Mouse (Mus musculus) liver, embryonic 12.5 days (tissue): ENCODE measurements at regions not wholly inside any gene's neighbourhood (a gene's known extent, or its start where the extent isn't known, plus 50 kb on each side); places are given as distances from the start of the nearest gene placed in this dataset.

Source experiments
- ATAC-seq: fragments of 200-750 bp; cut with Nextera tagmentation; 2 replicates; pipeline ENCODE4 v1.8.0; 2017; ENCODE audit warnings: moderate number of reproducible peaks, mild to moderate bottlenecking, moderate library complexity
- H3K27ac ChIP-seq: fragments of 300-500 bp; sonication (generic); 2 replicates; pipeline ENCODE4 v1.5.1; 2016; ENCODE audit warnings: mild to moderate bottlenecking
- H3K27me3 ChIP-seq: fragments of 300-500 bp; sonication (generic); replicated peaks from 2 replicates; pipeline ENCODE4 v1.6.1; 2016; ENCODE audit warnings: mild to moderate bottlenecking, moderate library complexity
- H3K36me3 ChIP-seq: fragments of 300-500 bp; sonication (generic); 2 replicates; pipeline ENCODE4 v1.6.1; 2016; ENCODE audit warnings: mild to moderate bottlenecking, moderate library complexity
- H3K4me1 ChIP-seq: fragments of 300-500 bp; sonication (generic); 2 replicates; pipeline ENCODE4 v1.6.1; 2016
- H3K4me2 ChIP-seq: fragments of 300-500 bp; sonication (generic); 2 replicates; pipeline ENCODE4 v1.6.1; 2016; ENCODE audit warnings: mild to moderate bottlenecking, moderate library complexity
- H3K4me3 ChIP-seq: fragments of 300-500 bp; sonication (generic); 2 replicates; pipeline ENCODE4 v1.5.1; 2016; ENCODE audit warnings: mild to moderate bottlenecking, moderate library complexity
- H3K9ac ChIP-seq: fragments of 300-500 bp; sonication (generic); 2 replicates; pipeline ENCODE4 v1.6.1; 2016; ENCODE audit warnings: mild to moderate bottlenecking, moderate library complexity
- H3K9me3 ChIP-seq: fragments of 300-500 bp; sonication (generic); replicated peaks from 2 replicates; pipeline ENCODE4 v1.6.1; 2016; ENCODE audit warnings: mild to moderate bottlenecking, moderate library complexity
- WGBS: fragments of 180-500 bp; shearing (Covaris S2); methylation state at CpG from one replicate; pipeline ENCODE4 v1.1.7; 2016; ENCODE audit not compliant: insufficient replicate concordance; 5-methylcytosine and 5-hydroxymethylcytosine counted together

DNA sequence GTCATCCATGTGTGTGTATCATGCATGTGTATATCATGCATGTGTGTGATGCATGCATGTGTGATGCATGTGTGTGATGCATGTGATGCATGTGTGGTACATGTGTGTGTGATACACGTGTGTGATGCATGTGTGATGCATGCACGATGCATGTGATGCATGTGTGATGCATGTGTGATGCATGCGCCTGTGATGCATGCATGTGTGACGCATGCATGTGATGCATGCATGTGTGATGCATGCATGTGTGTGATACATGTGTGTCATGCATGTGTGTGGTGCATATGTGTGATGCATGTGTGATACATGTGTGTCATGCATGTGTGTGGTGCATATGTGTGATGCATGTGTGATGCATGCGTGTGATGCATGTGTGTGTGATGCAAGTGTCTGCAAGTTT lies 108.1 kb upstream of the Zfp217 start:
- H3K4me2 ChIP-seq = no peak overlapping the region
- H3K36me3 ChIP-seq = no peaks in the 10 kb centered on the region
- WGBS = 79% methylated on average over 5 of the region's 5 CpGs
- no peak overlapping the region for H3K27ac ChIP-seq
- no peak overlapping the region for H3K4me3 ChIP-seq
- peaks cover 19% of the 10 kb centered on the region for H3K4me1 ChIP-seq
- no peaks in the 10 kb centered on the region for H3K27me3 ChIP-seq
- ATAC-seq = no peak
- no peaks in the 10 kb centered on the region for H3K9me3 ChIP-seq
- no peak overlapping the region for H3K9ac ChIP-seq

DNA sequence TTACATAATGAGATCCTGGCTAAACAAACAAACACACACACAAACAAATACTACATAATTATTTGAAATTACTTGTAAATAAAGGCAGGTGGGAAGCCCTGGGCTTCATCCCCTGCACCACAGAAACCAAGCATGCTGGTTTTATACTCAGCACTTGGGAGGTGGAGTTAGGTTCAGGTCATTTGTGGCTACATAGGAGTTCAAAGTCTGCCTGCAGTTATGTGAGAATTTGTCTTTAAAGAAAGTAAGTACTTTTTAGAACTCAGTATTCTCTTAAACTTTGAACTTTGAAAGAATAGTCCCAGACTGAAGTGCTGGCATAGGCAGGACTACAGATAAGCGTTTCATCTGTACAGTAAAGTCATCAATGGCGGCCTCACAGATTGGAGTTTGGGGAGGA lies 107.6 kb upstream of the Zfp217 start:
- Histone ChIP-seq H3K4me1 (peaks cover 19% of the 10 kb centered on the region), H3K4me3 (no peak overlapping the region), H3K27ac (no peak overlapping the region), H3K36me3 (no peaks in the 10 kb centered on the region), H3K27me3 (no peaks in the 10 kb centered on the region), H3K9ac (no peak overlapping the region), H3K9me3 (no peaks in the 10 kb centered on the region), H3K4me2 (no peak overlapping the region)
- 85% methylated on average over 2 of the region's 2 CpGs for WGBS
- no peak for ATAC-seq

DNA sequence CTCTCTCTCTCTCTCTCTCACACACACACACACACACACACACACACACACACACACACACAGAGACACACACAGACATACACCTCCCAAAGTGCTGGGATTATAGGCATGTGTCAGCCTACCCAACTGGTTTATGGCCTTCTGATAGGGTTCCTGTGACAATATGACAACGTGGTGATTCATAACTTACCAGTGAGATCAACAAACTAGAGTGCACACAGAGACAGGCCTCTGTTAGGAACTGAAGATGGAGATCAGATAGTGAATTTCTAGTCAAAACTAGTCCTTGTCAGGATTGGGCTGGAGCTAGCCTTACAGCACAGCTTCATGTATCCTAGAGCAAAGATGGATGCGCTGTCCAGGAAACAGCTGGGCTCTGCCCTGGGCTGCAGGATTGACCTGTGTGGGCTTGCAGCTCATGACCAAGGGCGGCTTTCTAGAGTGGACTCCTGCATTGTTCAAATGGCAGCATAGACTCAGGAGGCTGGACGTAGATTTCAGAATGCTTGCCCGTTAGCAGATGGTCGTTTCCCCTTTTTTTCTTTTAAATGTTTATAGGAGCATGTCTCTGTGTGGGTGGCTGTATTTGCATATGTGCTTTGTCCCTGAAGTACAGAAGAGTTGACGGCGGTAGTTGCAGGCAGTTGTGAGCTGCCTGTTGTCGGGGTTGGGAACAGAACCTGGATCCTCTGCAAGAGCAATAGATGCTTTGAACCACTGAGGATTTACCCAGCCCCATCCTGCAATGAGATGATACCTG lies 106.0 kb upstream of the Zfp217 start:
- ATAC-seq = no peak
- Histone ChIP-seq H3K4me1 (peaks cover 19% of the 10 kb centered on the region), H3K27ac (no peak overlapping the region), H3K9ac (no peak overlapping the region), H3K4me3 (no peak overlapping the region), H3K9me3 (no peaks in the 10 kb centered on the region), H3K27me3 (no peaks in the 10 kb centered on the region), H3K36me3 (no peaks in the 10 kb centered on the region), H3K4me2 (no peak overlapping the region)
- 65% methylated on average over 9 of the region's 9 CpGs for WGBS

DNA sequence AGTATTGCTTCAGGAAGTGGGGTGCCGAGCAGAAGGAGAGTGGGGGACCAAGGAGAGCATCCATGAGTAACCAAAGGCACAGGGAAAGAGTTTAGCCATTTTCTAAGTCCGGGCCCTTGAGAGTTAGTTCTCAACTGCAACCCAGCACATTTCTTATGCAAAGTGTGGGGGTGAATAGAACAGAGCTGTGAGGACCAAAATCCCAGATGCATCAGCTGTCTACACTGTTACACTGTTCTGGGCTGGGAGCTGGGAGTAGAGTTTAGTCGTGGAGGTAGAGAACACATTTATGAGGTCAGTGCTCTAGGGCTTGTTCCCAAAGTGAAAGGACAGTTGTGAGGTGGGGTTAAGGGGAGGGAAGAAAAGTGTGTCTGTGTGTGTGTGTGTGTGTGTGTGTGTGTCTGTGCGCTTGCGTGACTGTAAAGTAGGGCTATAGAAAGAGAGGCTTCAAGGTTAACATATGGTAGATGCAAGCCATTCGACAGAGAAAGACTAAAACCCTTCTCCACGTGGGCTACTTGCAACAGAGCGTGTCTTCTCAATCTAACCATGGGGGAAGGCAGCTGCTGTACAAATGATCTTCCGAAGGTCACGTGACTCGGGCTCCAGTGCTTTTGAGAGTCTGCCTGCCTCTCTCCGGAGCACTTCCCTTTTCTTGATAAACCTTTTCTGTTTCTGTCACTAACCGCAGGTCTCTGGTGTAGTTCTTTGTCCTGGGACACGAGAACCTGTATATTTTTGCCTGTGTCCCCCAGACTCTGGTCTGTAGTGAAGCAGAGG lies 104.5 kb upstream of the Zfp217 start:
- WGBS = 29% methylated on average over 14 of the region's 14 CpGs
- Histone ChIP-seq H3K9me3 (no peaks in the 10 kb centered on the region), H3K4me3 (no peak overlapping the region), H3K36me3 (no peaks in the 10 kb centered on the region), H3K4me1 (peaks cover 19% of the 10 kb centered on the region), H3K27ac (peak overlapping the region; percentile 60; the same call in 1 of the 2 replicates), H3K27me3 (no peaks in the 10 kb centered on the region), H3K9ac (no peak overlapping the region; the same call in 1 of the 2 replicates), H3K4me2 (peak overlapping the region; percentile 43)
- peak; percentile 66 for ATAC-seq

DNA sequence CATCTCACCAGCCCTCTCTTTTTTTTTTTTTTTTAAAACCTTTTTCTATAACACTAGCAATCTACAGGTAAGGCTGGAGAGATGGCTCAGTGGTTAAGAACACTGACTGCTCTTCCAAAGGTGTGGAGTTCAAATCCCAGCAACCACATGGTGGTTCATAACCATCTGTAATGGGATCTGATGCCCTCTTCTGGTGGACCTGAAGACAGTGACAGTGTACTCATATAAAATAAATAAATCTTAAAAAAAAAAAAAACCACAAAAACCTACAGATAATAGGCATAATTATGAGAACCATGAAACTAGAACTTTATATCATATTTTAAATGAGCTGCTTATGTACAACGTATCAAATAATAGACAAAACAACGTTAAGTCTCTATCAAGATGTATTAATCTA lies 102.8 kb upstream of the Zfp217 start:
- ATAC-seq = no peak
- Histone ChIP-seq H3K4me3 (no peak overlapping the region), H3K4me1 (peaks cover 19% of the 10 kb centered on the region), H3K27ac (no peak overlapping the region), H3K36me3 (no peaks in the 10 kb centered on the region), H3K27me3 (no peaks in the 10 kb centered on the region), H3K9ac (no peak overlapping the region), H3K9me3 (no peaks in the 10 kb centered on the region), H3K4me2 (no peak overlapping the region)
- WGBS = 78% methylated on average over 2 of the region's 2 CpGs

DNA sequence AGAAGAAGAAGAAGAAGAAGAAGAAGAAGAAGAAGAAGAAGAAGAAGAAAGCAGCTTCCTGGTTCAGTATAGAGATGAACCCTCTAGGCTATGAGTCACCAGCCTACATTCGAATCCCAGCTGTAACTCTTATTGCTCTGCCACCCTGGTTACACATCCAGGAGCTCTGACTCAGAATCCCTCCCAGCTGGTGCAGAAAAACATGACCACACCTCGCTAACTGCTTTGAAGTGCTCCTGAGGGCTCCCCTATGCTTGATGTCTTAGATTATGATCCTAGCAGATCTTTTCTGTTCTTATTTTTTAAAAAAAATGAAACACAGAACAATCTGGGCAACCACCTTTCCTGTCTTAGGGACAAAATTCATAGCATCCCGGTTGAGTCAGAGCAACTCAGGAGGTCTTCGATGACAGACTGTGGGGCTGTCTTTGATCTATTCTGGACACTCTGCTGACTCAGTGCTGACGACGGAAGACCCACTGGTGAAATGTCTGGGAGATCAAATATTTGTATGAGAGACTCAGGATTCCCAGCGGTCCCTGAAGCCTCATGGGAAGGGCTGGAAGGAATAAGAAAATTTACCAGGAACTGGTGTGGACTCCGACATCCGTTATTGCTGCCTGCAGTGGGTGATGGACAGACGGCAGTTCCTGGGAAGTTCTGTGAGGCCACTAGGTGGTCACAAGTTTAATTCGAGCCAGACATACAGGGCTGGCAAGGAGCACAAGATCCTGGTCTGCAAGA lies 100.0 kb upstream of the Zfp217 start:
- H3K27ac ChIP-seq = no peak overlapping the region
- no peaks in the 10 kb centered on the region for H3K27me3 ChIP-seq
- H3K9me3 ChIP-seq = no peaks in the 10 kb centered on the region
- H3K9ac ChIP-seq = no peak overlapping the region
- H3K36me3 ChIP-seq = no peaks in the 10 kb centered on the region
- H3K4me2 ChIP-seq = no peak overlapping the region
- peaks cover 11% of the 10 kb centered on the region for H3K4me1 ChIP-seq
- 50% methylated on average over 11 of the region's 11 CpGs for WGBS
- no peak for ATAC-seq
- no peak overlapping the region for H3K4me3 ChIP-seq

DNA sequence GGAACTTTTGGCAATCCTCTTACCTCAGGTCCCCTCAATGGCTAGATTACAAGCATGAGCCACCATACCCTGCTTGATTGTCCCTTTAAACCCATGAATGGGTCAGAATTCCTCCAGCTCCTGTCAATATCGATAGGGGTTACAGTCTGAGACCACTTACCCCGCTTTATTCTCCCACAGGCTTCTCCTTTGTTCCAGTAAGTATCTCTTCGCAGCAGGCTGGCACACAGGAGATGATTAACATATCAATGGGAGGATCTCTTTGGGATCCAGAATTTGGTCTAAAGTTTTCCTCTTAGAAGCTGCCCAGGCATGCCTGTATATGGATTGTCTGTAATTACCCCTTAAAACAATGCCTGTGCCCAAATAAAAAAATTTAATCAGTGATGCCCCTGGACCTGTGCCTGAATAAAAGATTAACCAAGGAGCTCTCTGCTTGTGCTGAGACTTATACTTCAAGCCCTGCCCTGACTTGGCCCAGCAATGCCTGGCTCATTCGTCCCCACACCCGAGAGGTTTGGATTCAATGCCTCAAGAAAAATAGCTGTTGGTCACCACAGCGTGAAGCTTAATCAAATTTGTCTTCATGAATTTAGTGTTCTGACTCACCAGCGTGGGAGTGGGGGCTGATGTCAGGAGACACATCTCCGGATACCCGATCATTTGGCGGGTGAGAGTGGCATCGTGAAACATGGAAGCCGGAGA lies 97.9 kb upstream of the Zfp217 start:
- WGBS = 62% methylated on average over 12 of the region's 12 CpGs
- no peak overlapping the region for H3K4me2 ChIP-seq
- H3K27ac ChIP-seq = no peak overlapping the region
- ATAC-seq = no peak
- H3K4me1 ChIP-seq = no peaks in the 10 kb centered on the region
- H3K27me3 ChIP-seq = no peaks in the 10 kb centered on the region
- H3K36me3 ChIP-seq = no peaks in the 10 kb centered on the region
- no peak overlapping the region for H3K4me3 ChIP-seq
- H3K9ac ChIP-seq = no peak overlapping the region
- H3K9me3 ChIP-seq = no peaks in the 10 kb centered on the region

DNA sequence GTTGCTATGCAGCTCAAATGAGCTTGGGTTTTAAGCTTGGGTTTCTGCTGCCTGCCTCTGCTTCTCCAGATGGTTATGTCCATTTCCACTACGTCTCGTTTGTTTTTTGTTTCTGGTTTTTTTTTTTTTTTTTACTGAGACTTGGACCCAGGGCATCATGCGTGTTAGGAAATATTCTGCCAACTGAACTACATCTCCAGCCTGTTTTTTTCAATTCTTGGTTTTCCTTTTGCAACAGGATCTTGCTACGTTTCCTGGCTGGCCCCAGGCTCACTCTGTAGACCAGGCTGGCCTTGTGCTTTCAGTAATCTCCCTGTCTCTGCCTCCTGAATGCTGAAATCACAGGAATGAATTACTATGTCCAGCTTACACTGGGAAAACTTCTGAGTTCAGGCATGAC lies 96.2 kb upstream of the Zfp217 start:
- Histone ChIP-seq H3K4me3 (no peak overlapping the region), H3K27ac (no peak overlapping the region), H3K9ac (no peak overlapping the region)

DNA sequence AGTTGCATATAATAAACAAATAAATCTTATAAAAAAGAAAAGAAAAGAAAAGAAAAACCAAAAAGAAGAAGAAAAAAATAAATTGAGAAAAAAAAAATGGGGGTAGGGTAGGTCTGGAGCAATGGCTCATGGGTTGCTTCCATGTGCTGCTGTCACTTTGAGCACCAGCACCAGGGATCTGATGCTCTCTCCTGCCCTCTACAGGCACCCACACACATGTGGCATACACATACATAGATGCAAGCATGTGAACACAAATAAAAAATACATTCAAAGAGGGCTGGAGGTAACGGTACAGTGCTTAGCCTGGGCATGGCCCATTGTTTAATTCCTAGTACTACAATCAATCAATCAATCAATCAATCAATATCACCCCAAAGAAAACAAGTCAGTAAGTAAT lies 90.1 kb upstream of the Zfp217 start:
- no peak overlapping the region for H3K4me2 ChIP-seq
- no peak overlapping the region for H3K9ac ChIP-seq
- no peaks in the 10 kb centered on the region for H3K4me1 ChIP-seq
- no peaks in the 10 kb centered on the region for H3K36me3 ChIP-seq
- no peak overlapping the region for H3K27ac ChIP-seq
- no peaks in the 10 kb centered on the region for H3K27me3 ChIP-seq
- H3K9me3 ChIP-seq = no peaks in the 10 kb centered on the region
- ATAC-seq = 0 out of 2 replicates have a peak, but pooled peaks have one; percentile 40
- no peak overlapping the region for H3K4me3 ChIP-seq
- WGBS = 81% methylated on average over 1 of the region's 1 CpGs

More for the DNA sequence above, 96.2 kb upstream of the Zfp217 start:
- Histone ChIP-seq H3K36me3 (no peaks in the 10 kb centered on the region), H3K4me2 (no peak overlapping the region), H3K4me1 (no peaks in the 10 kb centered on the region), H3K27me3 (no peaks in the 10 kb centered on the region), H3K9me3 (no peaks in the 10 kb centered on the region)
- no peak for ATAC-seq
- 58% methylated on average over 4 of the region's 4 CpGs for WGBS

DNA sequence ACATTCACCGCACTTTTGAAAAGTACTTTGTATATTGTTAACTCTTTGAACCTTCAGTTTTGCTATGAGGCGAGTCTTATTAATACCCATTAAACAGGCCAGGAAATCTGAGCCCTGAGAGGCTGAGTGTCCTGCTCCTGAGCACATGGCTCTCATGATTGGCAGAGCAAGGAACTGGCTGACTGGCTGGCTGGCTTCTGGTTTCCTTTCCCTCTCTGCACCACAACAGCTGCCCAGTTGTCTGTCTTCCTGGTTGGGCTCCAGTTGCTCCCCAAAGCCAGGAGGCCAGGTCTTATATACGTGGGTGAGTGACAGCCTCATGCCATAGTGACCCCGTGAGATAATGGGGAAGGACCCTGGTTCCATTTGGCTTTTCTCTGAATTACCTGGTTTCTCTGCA lies 85.5 kb upstream of the Zfp217 start:
- Histone ChIP-seq H3K9ac (no peak overlapping the region), H3K36me3 (no peaks in the 10 kb centered on the region), H3K27me3 (no peaks in the 10 kb centered on the region), H3K9me3 (no peaks in the 10 kb centered on the region), H3K4me1 (no peaks in the 10 kb centered on the region), H3K4me2 (no peak overlapping the region), H3K4me3 (no peak overlapping the region), H3K27ac (no peak overlapping the region)
- no peak for ATAC-seq
- 52% methylated on average over 4 of the region's 4 CpGs for WGBS

DNA sequence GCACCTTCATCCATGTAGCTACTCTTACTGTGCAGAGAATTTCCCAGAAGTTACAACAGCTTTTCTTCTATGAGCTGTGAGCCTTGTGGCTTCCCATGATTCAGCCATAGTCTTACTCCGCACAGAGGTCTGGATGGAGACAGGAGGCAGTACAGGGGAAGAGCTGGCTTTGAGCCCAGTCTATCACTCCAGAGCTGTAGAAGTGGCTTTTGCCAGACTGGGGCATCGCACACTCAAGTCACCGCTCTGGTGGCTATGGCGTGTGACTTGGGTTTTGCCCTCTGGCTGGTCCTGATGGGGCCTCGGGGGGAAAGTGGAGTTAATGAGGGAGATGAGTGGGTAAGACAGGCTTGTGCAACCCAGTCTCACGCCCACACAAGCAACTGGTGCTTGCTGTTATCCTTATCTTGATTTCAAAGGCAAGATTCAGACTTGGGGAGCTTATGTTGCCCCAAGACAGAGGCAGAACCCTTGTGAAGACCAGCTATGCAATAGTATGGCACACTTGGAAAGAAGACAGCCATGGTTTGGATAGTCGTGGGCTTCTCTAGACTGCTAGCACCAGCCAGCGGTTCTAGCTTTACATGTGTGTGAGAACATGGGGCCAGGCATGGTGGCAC lies 81.7 kb upstream of the Zfp217 start:
- no peak overlapping the region for H3K4me2 ChIP-seq
- H3K4me1 ChIP-seq = peaks cover 6% of the 10 kb centered on the region; the same call in 1 of the 2 replicates
- H3K4me3 ChIP-seq = no peak overlapping the region
- 74% methylated on average over 8 of the region's 8 CpGs for WGBS
- no peaks in the 10 kb centered on the region for H3K27me3 ChIP-seq
- H3K9ac ChIP-seq = no peak overlapping the region
- H3K36me3 ChIP-seq = no peaks in the 10 kb centered on the region
- ATAC-seq = no peak
- no peak overlapping the region for H3K27ac ChIP-seq
- H3K9me3 ChIP-seq = no peaks in the 10 kb centered on the region
